Mouse (Mus musculus): ENCODE results near the gene Ddx54.

Gene Ddx54

GRCm38 (mm10) chr5:120612442-120612821 lies at the start of gene Ddx54, which contains the start of gene Rita1:
TSS of gene Ddx54 (plus strand) at chr5:120612739.
TSS of gene Rita1 (minus strand) at chr5:120612589.
- DNase-seq (ENCODE audit: low read depth, low spot score): no peak

- peak; percentile 94 for DNase-seq (ENCODE audit: low read depth, low spot score)
Measured at GRCm38 (mm10) chr5:120562956-120563913, 49.3 kb upstream of the Ddx54 start.

GRCm38 (mm10) chr5:120563914-120564311 lies 48.6 kb upstream of the Ddx54 start:
- no peak for DNase-seq (ENCODE audit: low read depth, low spot score)

- DNase-seq (ENCODE audit: low read depth, low spot score): no peak
Measured at GRCm38 (mm10) chr5:120565171-120565905, 47.2 kb upstream of the Ddx54 start.

- DNase-seq (ENCODE audit: low read depth, low spot score): no peak
Measured at GRCm38 (mm10) chr5:120566101-120566500, 46.4 kb upstream of the Ddx54 start.

- no peak for DNase-seq (ENCODE audit: low read depth, low spot score)
Measured at GRCm38 (mm10) chr5:120566681-120567252, 45.8 kb upstream of the Ddx54 start.

GRCm38 (mm10) chr5:120567253-120567701 lies 45.3 kb upstream of the Ddx54 start:
- peak; percentile 80 for DNase-seq (ENCODE audit: low read depth, low spot score)

- DNase-seq (ENCODE audit: low read depth, low spot score): no peak
Measured at GRCm38 (mm10) chr5:120567761-120568211, 44.8 kb upstream of the Ddx54 start.

GRCm38 (mm10) chr5:120568336-120568768 lies 44.2 kb upstream of the Ddx54 start:
- no peak for DNase-seq (ENCODE audit: low read depth, low spot score)

GRCm38 (mm10) chr5:120568964-120569363 lies 43.6 kb upstream of the Ddx54 start:
- no peak for DNase-seq (ENCODE audit: low read depth, low spot score)

GRCm38 (mm10) chr5:120569791-120570190 lies 42.7 kb upstream of the Ddx54 start:
- DNase-seq (ENCODE audit: low read depth, low spot score): no peak

GRCm38 (mm10) chr5:120570289-120570897 lies 42.1 kb upstream of the Ddx54 start:
- no peak for DNase-seq (ENCODE audit: low read depth, low spot score)

GRCm38 (mm10) chr5:120571056-120571740 lies 41.3 kb upstream of the Ddx54 start:
- DNase-seq (ENCODE audit: low read depth, low spot score): no peak

- DNase-seq (ENCODE audit: low read depth, low spot score): no peak
Measured at GRCm38 (mm10) chr5:120574469-120575063, 38.0 kb upstream of the Ddx54 start.

GRCm38 (mm10) chr5:120576781-120577301 lies 35.7 kb upstream of the Ddx54 start:
- no peak for DNase-seq (ENCODE audit: low read depth, low spot score)

- no peak for DNase-seq (ENCODE audit: low read depth, low spot score)
Measured at GRCm38 (mm10) chr5:120577935-120578441, 34.6 kb upstream of the Ddx54 start.

GRCm38 (mm10) chr5:120578504-120579081 lies 33.9 kb upstream of the Ddx54 start:
- peak; percentile 59 for DNase-seq (ENCODE audit: low read depth, low spot score)

GRCm38 (mm10) chr5:120579211-120579897 lies 33.2 kb upstream of the Ddx54 start:
- DNase-seq (ENCODE audit: low read depth, low spot score): peak; percentile 89
